Mouse (Mus musculus): ENCODE measurements at regions not wholly inside any gene's neighbourhood (a gene's known extent, or its start where the extent isn't known, plus 50 kb on each side); places are given as distances from the start of the nearest gene placed in this dataset.

DNA sequence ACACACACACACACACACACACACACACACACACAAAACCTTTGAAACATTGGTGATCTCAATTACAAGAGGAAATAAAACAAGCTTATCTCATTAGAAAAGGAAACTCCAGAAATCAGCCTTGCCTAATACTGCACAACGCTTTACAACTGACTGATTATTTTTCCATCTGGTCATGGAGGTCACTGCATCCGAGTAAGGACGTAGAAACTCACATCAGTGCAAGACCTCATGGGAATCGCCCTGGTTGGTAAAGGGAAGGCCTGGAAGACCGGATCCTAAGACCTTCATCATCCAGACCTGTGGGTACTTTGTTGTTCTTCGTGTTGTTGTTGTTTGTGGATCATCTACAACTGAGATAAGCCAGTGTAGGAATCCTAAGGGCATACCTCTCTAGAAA lies 77.8 kb upstream of the Sestd1 start:
- DNase-seq (ENCODE audit: low spot score): no peak

DNA sequence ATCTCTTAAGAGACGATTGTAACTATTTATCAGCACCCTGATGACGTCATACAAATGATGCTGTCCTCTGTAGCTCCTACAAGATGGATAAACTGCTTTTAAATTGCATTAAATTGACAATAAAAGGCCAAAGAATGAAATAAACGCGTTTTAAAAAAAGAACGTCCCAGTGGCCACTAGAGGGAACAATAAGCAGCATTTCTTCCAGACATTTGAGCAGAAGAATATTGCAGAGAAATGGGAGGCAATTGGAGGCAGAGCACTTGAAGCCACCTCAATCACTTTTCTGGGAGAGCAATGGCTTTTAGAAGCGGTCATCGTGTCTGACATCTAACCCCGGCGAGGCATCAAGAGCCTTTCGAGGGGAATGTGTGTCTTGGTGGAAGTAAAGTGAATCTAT lies 76.4 kb upstream of the Sestd1 start:
- no peak for DNase-seq (ENCODE audit: low spot score)

DNA sequence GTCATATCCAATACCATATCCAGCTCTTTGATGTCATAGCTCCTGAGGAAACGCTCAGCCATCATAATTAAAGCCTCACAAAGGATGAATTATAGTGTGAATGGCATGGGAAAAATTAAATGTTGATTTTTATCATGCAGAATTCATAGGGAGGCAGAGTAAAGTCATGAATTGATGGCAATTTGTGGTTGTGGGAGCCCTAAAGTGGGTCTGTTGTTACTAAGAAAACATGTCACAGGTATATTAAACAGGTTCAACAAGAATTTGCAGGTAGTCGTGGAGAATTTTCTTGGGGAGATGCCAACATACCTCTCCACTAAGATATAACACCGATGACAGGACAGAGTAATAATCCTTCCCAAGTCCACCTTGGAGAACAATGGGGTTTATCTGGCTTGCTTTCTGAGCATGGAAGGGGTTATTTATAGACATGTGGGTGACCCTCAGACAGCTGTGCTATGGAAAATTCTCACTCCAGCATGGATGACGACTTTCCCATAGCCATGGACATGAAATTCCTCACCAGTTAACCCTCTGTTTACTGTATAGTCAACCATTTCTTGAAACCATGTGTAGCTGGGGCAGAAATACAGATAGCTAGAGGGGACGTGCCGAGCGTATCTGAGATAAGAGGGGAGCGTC lies 71.7 kb upstream of the Sestd1 start:
- no peak for DNase-seq (ENCODE audit: low spot score)

DNA sequence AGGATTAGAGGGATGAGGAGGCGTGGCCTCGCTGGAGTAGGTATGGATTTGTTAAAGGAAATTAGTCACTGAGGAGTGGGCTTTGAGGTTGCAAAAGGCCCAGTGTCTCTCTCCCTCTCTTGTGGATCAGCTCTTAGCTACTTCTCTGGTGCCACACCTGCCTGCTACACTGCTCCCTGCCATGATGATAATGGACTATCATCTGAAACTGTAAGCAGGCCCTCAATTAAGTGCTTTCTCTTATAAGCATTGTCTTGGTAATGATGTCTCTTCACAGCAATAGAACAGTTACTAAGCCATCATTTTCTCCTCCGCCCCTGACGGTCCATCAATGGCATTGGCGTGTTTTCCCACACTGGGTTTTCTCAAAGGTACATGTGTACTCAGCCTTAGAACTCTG lies 66.6 kb upstream of the Sestd1 start:
- no peak for DNase-seq (ENCODE audit: low spot score)

DNA sequence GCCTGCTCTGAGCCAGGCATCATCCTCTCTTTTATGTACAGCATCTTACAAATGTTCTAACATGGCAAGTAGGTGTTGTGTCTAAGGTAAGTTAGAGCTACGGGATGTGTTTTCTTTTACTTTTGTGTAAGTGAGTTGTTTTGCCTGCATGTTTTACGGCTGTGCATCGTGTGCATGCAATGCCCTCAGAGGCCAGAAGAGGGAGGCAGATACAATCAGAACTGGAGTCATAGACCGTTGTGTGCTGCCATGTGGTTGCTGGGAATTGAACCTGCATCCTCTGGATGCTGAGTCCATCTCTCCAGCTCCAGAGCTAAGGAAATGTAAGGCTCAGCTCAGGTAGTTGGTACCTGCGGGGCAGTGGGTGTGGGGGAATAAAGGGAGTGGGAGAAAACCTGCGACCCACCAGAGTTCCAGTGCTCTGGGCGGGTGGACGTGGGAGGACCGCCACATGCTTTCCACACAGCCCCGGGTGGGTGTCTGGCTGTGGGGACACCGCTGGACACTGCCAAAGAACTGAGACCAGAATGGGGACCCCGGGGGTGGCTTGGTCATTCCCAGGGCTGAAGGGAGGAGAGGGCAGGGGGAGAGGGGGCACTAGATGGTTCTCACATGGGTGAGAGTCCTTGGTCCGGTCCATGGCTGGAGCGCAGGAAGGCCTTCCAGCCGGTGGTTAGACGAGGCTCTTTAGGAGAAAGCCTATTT lies 63.5 kb upstream of the Sestd1 start:
- DNase-seq (ENCODE audit: low spot score): no peak

DNA sequence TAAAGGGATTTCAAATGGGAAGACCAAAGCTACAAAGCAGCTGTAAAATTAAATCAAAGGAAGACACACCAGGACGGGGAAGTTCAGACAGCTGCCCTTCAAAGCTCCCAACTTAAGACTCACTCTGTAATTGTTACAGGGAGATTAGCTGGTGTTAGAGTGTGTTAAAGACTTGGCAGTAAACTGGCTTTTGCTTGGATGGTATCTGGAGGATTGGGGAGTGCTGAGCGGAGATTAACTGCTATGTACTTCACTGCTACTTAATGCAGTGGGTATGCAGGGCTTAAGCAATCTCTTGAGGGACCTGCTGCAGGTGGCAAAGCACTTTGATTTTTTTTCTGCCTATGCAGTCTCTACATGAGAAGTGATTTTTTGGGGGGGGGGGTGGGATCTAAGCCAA lies 62.0 kb upstream of the Sestd1 start:
- DNase-seq (ENCODE audit: low spot score): no peak

DNA sequence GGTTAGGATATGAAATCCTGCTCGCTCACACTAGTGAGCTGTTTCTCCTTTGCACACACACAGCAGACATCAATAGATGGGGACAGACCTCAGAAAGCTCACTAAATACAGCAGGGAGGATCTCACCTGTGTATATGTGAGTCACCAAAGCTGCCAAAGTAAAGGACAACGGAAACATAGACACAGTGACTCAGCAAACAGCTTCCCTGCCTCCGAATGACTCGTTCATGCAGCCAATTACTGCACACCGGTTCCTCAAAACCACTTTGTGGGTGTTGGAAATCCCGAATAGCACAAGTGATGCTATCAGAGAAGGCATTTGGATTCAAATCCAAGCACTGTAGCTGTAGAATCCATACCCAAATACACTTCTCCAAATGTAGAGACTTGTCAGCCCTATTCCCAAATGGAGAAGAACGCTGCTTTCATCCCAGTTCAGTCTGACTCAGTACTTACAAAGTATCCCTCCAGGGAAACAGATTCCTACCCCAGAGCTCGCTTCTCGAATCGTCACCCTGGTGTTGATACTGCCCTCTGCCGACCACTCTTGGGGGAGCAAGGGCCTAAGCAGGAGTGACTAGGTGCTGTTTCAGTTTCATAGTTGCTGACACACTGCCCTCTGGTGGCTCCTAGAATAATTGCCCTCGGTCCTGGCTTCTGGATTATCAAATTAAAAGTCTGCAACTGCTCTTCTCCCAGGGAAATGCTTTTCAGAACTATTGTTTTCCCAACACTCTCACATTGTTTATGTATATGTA lies 61.4 kb upstream of the Sestd1 start:
- peak; percentile 93 for DNase-seq (ENCODE audit: low spot score)

DNA sequence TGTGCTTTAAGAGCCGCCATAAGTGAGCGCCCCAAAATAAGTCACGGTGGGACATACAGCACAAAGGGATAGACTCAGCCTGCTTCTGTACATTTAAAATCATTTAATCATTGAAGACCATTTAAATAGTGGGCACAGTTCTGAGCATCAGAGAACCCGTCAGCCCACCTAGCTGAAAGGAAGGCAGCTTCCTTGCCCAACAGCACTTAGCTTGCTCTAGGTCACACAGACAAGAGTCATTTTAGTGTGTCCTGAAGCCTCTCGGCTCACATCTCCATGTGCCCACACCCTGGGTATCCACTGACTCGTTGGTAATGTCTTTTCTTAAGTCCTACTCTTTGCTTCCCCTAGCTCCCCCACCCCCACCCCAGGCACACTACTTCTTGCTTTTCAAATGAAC lies 59.7 kb upstream of the Sestd1 start:
- no peak for DNase-seq (ENCODE audit: low spot score)

DNA sequence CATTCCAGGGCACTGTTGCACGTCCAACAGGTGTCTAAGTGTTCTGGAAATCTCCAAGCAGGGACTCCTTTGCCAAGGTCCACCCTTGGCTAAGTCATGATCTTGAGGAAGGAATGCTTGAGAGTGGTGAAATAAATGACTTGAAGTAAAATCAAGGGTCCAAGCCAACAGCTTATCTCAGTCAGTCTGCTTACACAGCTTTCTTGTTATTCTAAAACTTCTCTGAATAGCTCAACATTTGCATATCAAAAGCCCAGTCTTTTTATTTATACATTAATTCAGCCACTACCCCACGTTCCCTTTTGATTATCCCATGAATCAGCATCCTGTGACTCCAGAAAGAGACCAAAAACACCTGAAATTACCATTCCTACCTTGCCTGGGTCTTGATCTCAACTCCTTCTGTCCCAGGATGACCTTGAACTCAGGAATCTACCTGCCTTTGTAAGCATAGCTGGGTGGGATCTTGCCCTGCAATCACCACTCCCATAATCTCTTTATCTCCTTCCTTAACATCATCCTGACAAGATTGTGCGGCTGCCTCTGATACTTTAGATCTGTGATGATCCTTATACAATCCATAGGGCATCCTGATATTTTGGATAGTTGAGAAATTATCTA lies 57.5 kb upstream of the Sestd1 start:
- no peak for DNase-seq (ENCODE audit: low spot score)

DNA sequence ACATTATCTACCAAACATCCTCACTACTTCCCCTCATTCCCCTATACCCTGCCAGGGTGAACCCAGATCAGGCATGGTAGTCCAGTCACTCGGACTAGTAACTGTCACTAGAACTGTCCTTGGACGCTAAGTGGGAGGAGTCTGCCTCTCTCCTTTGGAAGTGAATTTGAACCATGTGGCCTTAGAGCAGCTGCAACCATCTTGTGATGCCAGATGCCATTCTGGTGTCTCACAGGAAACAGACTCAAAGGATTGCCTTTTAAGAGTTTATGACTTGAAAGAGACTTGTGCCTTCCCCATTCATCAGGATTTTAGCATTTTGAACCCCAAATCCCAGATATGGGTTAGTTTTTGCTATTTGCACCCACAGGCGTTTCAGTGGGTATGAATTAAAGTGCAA lies 56.9 kb upstream of the Sestd1 start:
- DNase-seq (ENCODE audit: low spot score): no peak

DNA sequence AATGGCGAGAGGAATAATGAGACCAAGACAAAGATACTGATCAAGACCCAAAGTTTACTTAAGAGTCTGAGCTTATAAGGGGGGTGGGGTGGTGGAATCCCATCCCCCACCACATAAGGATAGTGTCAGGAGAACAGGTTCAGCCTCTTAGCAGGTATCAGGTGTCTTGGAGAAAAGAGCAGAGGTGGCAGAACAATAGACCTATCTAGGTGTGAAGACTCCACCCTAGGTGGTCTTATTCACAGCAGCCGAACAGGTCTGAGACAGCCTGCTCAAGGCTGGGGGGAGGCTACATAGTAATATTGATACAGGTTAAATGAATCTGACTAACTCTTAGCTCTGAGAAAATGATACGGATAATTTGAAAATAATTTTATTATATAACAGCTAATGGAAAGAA lies 56.4 kb upstream of the Sestd1 start:
- DNase-seq (ENCODE audit: low spot score): no peak

DNA sequence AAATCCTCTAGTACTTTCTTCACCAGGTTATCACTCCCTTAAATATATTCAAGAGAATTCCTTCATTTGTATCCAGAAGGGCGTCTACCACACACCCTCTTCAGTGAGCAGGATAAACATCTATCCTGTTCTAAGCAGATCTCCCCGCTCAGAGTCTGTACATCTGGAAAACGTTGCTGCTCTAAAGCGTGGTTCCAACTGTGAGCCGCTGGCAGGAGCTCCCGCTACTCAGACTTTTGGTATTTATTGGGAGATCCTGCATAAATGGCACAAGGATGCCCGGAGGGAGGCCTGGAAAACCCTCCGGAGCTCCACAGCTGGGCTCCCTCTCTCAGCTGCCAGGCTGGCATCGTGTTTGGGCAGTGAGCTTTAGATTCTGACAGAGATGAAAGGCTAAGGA lies 54.3 kb upstream of the Sestd1 start:
- no peak for DNase-seq (ENCODE audit: low spot score)

DNA sequence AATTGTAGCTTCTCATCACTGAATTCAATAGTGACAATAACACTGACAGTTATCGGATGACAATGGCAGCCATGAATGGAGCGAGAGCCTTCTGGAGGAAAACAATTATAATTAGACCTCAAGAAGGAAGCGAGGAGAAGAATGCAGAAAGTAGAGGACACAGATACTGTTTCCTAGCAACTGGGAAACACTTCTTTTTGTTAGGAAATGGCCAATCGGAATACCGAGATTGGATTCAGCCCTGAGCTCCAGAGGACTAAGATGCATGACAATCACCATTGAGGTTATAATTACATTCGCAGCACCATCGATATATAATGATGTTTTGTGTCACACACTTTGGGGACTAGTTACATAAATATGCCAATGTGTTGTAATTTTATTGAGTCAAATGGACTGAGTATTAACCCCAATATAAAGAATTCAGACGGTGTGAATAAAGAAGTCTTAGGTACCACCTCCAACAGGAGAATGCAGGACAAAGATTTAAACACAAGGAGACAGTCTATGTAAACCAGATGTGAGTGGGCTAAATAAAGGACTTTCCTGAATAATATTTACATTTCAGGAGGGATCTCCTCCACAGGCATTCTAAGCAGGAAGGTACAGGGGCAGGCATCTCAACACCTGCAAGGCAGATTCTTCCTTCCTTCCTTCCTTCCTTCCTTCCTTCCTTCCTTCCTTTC lies 53.1 kb upstream of the Sestd1 start:
- no peak for DNase-seq (ENCODE audit: low spot score)
